In genomic region chr15:11533002-11533610, GRCm38 (mm10) we compare ENCODE assay signal across 8 mouse cellular contexts.
DNase-seq lines count a peak whose midpoint lies in the region; ATAC-seq and TF ChIP-seq lines count a peak whose summit lies in the region.
"Had no signal": no experiment of that assay in that cellular context is flagged by ENCODE, and none has a peak within 500 bp of the region (broad histone marks: within the 10 kb centered on the region; RNA-seq: fewer than 3 reads in every experiment).

No protein-coding gene starts in this region.

- peak; percentile 62 for DNase-seq in T-cell, adult 2 months (ENCODE audit: low spot score)
- DNase-seq in heart, postnatal 0 days (ENCODE audit: low spot score), result no peak
- peak; percentile 6 to 24 for DNase-seq in kidney, postnatal 4 days
- DNase-seq in spleen, postnatal 4 days (ENCODE audit: low spot score in 2 of 2), result peak; percentile 18 to 62
- DNase-seq in left cerebral cortex, adult 8-10 months (ENCODE audit: low spot score in 2 of 2), result no peak
- no peak for DNase-seq in gastrocnemius, adult 18-20 months (ENCODE audit: low spot score)
- DNase-seq in gastrocnemius, postnatal 36 days, result no peak

- no peak overlapping the region; the same call in 1 of the 2 replicates for H3K27ac ChIP-seq in heart, postnatal 0 days (ENCODE audit: low read depth)
- H3K27ac ChIP-seq: neural tube, embryonic 13.5 days had no signal

- no peaks in the 10 kb centered on the region for H3K27me3 ChIP-seq in heart, postnatal 0 days (ENCODE audit: control insufficient read depth, insufficient read depth, low read length)

- no peaks in the 10 kb centered on the region for H3K9me3 ChIP-seq in heart, postnatal 0 days (replicated peaks; ENCODE audit: control insufficient read depth, low read length)
- H3K9me3 ChIP-seq: neural tube, embryonic 13.5 days had no signal

- peaks cover 4% of the 10 kb centered on the region; the same call in 1 of the 2 replicates for H3K4me1 ChIP-seq in heart, postnatal 0 days (ENCODE audit: control insufficient read depth, insufficient read depth)

- ATAC-seq in heart, postnatal 0 days (ENCODE audit: insufficient read depth, low read depth), result no peak

- H3K4me2 ChIP-seq in heart, postnatal 0 days (ENCODE audit: low read depth, low read length), result peak overlapping the region; percentile 31
- H3K4me2 ChIP-seq: neural tube, embryonic 13.5 days had no signal

- no peak for TF ChIP-seq CTCF in heart, postnatal 0 days (IDR thresholded peaks at IDR 0.05; ENCODE audit: low read depth)

- 50% methylated on average over 10 of the region's 10 CpGs for WGBS in heart, postnatal 0 days

- no peak overlapping the region for H3K9ac ChIP-seq in heart, postnatal 0 days (replicated peaks; ENCODE audit: low read depth, low read length)
- H3K9ac ChIP-seq: neural tube, embryonic 13.5 days had no signal

- H3K36me3 ChIP-seq in heart, postnatal 0 days (replicated peaks; ENCODE audit: control insufficient read depth, insufficient read depth, low read length), result no peaks in the 10 kb centered on the region
- H3K36me3 ChIP-seq: neural tube, embryonic 13.5 days had no signal

- no peak overlapping the region for H3K4me3 ChIP-seq in heart, postnatal 0 days (ENCODE audit: low read depth, low read length)
- H3K4me3 ChIP-seq: neural tube, embryonic 13.5 days had no signal

- TF ChIP-seq EP300 in heart, postnatal 0 days (IDR thresholded peaks at IDR 0.05; ENCODE audit: low read depth), result no peak

- intact Hi-C loops in gastrocnemius, postnatal 36 days (cut with DNase I), result no loop called here

Comparison
In these comparisons a context has a peak if more than half of its experiments do, and no peak if none do; other contexts are left out.
1. DNase-seq: peak in T-cell, adult 2 months (single experiment), kidney, postnatal 4 days (2 of 2) and spleen, postnatal 4 days (2 of 2); none in heart, postnatal 0 days (single experiment), left cerebral cortex, adult 8-10 months (0 of 2), gastrocnemius, adult 18-20 months (single experiment) and gastrocnemius, postnatal 36 days (0 of 2).